Mouse (Mus musculus) lung, adult 2 months (tissue): ENCODE measurements around the gene Bpi.

Source experiments
- CTCF ChIP-seq: fragments of 200-500 bp; IDR thresholded peaks from 2 replicates; pipeline ENCODE4 v1.5.1; 2011; ENCODE audit warnings: mild to moderate bottlenecking, low read length, control low read depth; ENCODE audit not compliant: insufficient read depth
- POLR2A ChIP-seq: fragments of 200-500 bp; IDR thresholded peaks from 2 replicates; pipeline ENCODE4 v1.6.1; 2011; ENCODE audit warnings: low read depth, mild to moderate bottlenecking, control low read depth, low read length, borderline replicate concordance; ENCODE audit errors: extremely low read depth

GRCm38 (mm10) chr2:158210503-158210902 lies 47.4 kb upstream of the Bpi start:
- TF ChIP-seq CTCF (no peak), POLR2A (no peak)
